Comparison of ENCODE assay signal across 8 mouse cellular contexts in the genomic region with DNA sequence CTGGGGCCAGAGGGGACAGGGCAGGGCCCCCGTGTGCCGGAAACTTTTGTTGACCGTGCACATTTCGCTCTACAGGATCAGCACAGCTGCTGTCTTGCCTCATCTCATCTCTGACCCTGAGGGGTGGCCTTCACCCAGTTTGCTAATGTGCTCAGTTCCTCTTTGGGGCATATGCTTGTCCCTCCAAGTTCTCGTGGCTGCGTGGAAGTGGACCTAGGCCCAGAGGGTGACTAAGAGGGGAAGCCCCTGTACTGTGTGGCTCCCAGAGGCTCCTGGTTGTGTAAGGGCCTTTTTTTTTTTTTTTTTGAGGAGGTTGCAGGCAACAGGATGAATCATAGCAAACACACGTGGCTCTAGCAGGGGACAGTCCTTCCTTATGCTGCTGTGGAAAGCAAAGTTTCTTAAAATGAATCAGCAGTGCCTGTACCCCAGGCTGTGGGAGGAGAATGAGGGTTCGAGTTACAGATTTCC.
A peak's percentile ranks its signal among the peaks of the same experiment; 100 is the strongest.
DNase-seq lines count a peak whose midpoint lies in the region; ATAC-seq lines count a peak whose summit lies in the region.

No protein-coding gene starts in this region.

- H3K27me3 ChIP-seq in heart, embryonic 11.5 days (ENCODE audit: control insufficient read depth, insufficient read depth, low read length): no peaks in the 10 kb centered on the region
- H3K27me3 ChIP-seq in forebrain, embryonic 13.5 days: no peaks in the 10 kb centered on the region

- H3K9me3 ChIP-seq in heart, embryonic 11.5 days (replicated peaks; ENCODE audit: control insufficient read depth, low read length): no peaks in the 10 kb centered on the region
- no peaks in the 10 kb centered on the region for H3K9me3 ChIP-seq in forebrain, embryonic 13.5 days (replicated peaks)

- ATAC-seq in heart, embryonic 11.5 days (replicated peaks; ENCODE audit: insufficient number of reproducible peaks, low FRiP score, low TSS enrichment): no peak
- ATAC-seq in forebrain, embryonic 13.5 days: no peak

- no peak overlapping the region for H3K4me3 ChIP-seq in heart, embryonic 11.5 days (ENCODE audit: low read depth, low read length)
- no peak overlapping the region for H3K4me3 ChIP-seq in forebrain, embryonic 13.5 days

- H3K4me1 ChIP-seq in heart, embryonic 11.5 days (ENCODE audit: control insufficient read depth, insufficient read depth, low read length): no peaks in the 10 kb centered on the region
- no peaks in the 10 kb centered on the region for H3K4me1 ChIP-seq in forebrain, embryonic 13.5 days

- peak; percentile 65 to 89 for DNase-seq in heart, adult 18-20 months
- peak; percentile 93 for DNase-seq in adrenal gland, adult 2 months
- DNase-seq in gastrocnemius, postnatal 10 days: peak; percentile 31
- DNase-seq in kidney, postnatal 10 days: peak; percentile 26
- DNase-seq in lung, postnatal 36 days: peak; percentile 77
- DNase-seq in yolk sac, embryonic 10.5 days (ENCODE audit: low spot score): no peak

- no peak overlapping the region for H3K4me2 ChIP-seq in heart, embryonic 11.5 days
- H3K4me2 ChIP-seq in forebrain, embryonic 13.5 days: no peak overlapping the region

- no peaks in the 10 kb centered on the region for H3K36me3 ChIP-seq in heart, embryonic 11.5 days (ENCODE audit: control insufficient read depth, insufficient read depth, low read length)
- H3K36me3 ChIP-seq in forebrain, embryonic 13.5 days (ENCODE audit: poor library complexity, severe bottlenecking): no peaks in the 10 kb centered on the region

- H3K9ac ChIP-seq in heart, embryonic 11.5 days (ENCODE audit: low read depth, low read length): no peak overlapping the region
- H3K9ac ChIP-seq in forebrain, embryonic 13.5 days: no peak overlapping the region

- no peak overlapping the region for H3K27ac ChIP-seq in heart, embryonic 11.5 days (ENCODE audit: low read depth, low read length)
- no peak overlapping the region for H3K27ac ChIP-seq in forebrain, embryonic 13.5 days

- 61% methylated on average over 8 of the region's 8 CpGs for WGBS in heart, embryonic 11.5 days (ENCODE audit: insufficient replicate concordance)
- 84% methylated on average over 8 of the region's 8 CpGs for WGBS in forebrain, embryonic 13.5 days
